Mouse (Mus musculus) frontal cortex, postnatal 10 days (tissue): ENCODE data around the gene Vps52.

Experiments used
- DNase-seq, 2 experiments: peaks; one replicate each; pipeline ENCODE4 v3.0.0; 2022; ENCODE audit warnings: low spot score in 2 of 2, mixed read lengths in 1 of 2

Gene Vps52

DNA sequence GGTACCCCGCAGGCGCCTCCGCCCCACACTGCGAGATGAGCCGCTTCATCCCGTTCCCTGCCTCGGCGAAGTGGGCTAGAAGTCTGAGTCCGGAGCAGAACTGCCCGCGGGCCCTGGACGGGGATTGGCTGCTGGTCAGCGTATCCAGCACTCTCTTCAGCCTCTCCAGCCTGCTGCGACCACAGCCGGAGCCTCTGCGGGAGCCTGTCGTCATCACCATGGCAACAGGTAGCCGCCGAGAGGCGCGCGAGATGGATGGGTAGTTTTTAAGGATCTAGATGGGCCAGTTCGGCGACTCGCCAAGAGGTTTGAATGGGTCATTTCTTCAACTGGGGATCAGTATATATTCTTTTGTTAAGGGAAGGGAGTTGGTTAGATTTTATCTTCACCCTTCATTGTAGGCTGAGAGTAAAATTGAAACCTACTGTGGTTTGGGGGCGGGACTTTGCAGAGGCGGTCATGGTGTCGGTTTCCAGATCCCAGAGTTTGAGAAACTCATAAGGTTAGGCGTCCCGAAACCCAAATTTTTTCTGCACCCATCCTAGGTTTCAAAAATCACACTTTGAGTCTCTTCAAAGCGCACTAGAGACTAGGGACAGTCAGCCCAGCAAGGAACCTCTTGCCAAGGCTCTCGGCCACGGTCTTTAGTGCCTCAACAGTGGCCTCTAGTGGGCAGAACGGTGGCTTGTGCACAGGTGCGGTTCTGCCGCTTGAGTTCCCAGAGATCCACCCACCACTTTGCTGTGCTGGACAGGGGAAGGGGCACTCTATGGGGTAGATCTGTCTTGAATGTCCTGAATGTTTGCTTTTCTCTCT is 35.1 kb upstream of the Vps52 start:
- peak; percentile 66 to 74 for DNase-seq

DNA sequence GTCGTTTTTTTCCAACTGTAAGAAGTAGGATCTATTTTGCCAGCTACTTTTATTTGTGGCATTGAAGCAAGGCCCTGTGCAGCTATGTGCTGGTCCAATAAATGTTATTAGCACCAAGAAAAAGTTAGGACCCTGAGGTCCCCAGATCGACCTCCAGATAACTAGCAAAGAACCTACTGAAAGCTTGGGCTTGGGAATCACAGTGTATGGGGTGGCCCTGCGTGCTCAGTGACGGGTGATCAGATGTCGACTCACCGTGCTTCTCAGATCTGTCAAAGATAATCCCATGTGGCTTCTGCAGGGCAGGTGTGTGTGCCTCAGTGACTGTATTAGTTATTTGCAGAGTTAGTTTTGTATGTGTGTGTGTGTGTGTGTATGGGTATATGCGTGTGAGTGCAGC is 34.3 kb upstream of the Vps52 start:
- no peak for DNase-seq

DNA sequence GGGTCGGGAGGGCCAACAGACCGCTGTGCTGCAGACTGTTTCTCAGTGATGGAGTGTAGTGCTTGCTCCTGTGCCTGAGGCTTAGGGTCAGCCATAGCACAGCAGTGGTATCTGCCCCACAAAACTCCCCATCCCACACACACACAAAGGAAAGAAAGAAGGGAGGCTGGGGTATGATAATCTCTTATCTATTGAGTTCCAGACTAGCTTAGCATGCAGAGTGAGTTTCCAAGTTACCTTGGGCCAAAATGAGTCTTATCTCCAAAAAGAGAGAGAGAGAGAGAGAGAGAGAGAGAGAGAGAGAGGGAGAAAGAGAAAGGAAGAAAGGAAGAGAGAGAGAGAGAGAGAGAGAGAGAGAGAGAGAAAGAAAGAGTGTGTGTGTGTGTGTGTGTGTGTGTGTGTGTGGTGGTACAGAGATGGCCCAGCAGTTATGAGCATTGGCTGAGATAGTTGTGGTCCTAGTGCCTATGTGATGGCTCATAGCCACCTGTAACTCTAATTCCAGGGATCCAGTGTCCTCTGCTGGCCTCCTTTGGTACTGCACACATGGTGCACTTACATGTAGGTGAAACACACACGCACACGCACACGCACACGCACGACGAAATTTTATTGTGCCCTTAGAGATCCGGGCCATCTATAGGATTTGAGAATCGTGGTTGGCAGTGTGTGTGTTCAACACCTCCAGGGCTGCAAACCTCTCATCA is 30.9 kb upstream of the Vps52 start:
- no peak for DNase-seq

DNA sequence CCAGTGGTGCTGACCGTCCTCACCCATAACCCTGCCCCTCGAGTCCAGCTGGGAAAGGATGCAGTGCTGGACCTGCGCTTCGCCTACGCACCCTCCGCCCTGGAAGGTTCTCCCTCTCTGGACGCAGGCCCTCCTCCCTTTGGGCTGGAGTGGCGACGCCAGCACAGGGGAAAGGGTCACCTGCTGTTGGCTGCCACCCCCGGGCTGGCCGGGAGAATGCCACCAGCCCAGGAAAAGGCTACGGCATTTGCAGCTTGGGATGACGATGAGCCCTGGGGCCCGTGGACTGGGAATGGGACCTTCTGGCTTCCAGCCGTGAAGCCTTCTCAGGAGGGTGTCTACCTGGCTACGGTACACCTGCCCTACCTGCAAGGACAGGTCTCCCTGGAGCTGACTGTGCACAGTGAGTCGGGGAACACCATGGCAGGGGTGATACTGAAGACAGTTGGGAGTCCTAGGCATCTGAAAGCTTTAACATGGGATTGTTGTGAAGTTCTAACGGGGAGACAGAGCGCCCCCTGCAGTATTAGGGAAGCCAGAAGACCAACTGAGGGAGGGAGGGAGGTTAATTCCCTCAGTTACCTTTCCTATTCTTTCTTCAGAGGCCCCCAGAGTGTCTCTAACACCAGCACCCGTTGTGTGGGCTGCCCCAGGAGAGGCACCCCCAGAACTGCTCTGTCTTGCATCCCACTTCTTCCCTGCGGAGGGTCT is 30.1 kb upstream of the Vps52 start:
- no peak for DNase-seq

DNA sequence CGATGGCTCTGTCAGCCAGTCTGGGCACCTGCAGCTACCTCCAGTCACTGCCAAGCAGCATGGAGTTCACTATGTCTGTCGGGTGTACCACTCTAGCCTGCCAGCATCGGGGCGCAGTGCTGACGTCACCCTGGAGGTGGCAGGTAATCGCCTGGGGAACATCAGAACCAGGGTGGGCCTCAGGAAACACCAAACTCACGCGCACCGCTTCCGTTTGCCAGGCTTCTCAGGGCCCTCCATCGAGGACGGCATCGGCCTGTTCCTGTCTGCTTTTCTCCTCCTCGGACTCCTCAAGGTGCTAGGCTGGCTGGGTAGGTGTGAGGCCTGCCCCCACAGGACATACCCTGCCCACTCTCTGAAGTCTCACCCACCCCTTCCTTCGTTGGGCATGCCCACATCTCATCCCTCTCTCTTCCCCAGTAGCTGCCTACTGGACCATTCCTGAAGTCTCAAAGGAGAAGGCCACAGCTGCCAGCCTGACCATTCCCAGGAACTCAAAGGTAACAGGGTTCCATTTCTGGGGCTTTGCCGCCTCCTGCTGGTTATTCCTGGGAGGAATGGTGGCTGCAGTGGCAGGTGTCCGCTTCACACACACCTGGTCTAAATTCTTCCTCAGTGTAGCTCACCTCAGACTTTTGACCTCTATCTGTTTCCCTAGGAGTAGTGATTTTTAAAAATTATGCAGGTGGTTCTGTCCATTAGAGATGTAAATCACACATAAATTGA is 29.2 kb upstream of the Vps52 start:
- no peak for DNase-seq

DNA sequence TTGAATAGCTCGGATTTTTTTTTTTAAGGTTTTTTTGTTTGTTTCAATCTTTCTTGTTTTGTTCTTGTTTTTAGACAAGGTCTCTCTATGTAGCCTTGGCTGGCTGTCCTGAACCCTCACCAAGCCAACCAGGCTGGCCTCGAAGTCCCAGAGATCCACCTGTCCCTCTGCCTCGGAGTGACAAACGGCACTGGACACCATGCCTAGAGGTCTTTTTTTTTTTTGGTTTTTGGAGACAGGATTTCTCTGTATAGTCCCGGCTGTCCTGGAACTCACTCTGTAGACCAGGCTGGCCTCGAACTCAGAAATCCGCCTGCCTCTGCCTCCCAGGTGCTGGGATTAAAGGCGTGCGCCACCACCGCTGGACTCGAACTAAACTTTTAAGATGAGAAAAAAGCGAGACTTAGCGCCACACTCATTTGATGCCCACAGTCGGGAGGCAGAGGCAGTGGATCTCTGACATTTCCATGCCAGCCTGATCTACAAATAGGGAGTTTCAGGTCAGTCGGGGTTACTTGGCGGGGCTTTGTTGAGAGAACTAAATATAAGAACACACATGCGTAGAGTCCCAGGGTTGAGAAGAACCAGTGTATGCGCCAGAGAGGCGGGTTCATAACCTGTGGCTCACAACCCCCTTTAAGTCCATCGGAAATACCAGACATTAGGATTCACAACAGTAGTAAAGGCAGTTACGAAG is 27.2 kb upstream of the Vps52 start:
- DNase-seq, result no peak

DNA sequence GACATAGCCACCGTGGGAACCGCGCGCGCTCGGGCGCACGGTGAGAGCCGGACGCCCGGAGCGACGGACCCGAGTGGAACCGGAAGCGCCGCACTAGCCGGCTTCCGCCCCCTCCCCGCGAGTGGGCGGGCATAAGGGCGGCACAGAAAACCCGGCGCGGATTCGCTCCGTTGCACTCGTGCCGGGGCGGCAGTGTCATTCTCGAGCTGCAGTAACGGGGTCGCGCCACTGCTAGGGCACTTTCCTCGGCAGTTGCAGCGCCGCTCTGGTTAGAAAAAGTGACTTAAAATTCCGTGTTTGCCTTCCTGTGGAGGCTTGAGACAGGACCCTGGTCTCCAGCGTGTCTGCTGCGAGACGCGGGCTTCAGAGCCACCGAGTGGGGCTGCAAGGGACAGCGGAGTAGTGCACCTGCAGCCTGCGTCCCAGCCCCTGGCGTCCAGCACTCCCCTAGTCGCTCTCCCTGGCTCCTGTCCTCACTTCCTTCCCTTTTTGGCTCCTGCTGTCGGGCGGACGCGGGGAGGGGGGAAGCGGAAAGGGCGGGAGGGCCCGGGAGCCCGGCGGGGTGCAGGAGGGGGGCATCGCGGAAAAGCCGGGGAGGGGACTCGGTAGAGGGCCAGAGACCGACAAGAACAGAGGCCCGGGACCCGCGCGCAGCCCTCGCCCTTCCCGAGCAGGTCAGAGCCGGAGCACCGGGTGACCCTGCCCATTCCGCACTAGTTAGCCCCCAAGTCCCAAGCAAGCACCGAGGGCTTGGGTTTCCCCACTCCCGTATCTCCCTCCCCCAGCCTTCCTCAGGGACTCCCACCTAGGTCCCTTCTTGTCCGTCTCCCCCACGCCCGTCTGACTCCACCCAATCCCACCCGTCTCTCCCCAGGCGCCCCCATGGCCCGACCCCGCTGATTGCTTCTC is 26.0 kb upstream of the Vps52 start, which contains the start of gene Rgl2:
Rgl2 (plus strand) TSS at position 173 of the 909 bp plus-strand sequence.
- DNase-seq, result peak; percentile 90 to 94

DNA sequence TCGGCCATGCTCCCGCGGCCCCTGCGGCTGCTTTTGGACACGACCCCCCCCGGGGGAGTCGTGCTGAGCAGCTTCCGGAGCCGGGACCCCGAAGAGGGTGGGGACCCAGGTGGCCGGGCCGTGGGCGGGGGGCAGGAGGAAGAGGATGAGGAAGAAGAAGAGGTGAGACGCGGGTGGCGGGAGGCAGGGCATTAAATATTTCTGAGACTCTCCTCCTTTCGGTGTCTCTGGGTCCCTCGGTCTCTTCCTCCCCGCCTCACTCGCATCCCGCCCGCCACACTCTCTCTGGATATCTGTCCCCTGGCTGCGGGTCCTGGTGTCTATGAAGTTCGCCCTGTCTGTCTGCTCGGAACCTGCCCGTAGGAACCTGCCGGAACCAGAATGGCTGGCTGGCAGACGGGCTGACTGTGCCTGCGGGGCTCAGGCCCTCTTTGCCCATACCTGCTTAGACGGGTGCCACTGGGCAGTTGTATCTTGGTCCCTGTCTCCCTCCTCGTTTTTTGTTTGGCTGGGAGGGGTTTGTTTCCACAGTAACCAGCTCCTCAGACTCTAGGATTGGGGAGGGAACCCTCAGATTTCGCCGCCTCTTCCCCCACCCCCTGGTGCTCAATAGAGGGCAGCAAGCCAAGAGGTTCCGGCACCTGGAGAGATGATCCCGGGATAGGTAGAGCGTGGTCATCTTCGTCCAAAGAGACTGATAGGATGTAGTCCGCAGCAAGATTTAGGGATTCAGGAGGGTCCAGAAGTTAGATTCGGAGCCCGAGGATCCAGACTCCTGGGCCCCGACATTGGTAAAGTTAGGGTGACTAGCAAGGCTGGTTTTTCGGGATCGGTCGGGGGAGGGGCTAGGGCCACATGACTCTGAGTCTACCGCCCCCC is 25.1 kb upstream of the Vps52 start:
- DNase-seq, result peak in 1 of 2 experiments; percentile 62

DNA sequence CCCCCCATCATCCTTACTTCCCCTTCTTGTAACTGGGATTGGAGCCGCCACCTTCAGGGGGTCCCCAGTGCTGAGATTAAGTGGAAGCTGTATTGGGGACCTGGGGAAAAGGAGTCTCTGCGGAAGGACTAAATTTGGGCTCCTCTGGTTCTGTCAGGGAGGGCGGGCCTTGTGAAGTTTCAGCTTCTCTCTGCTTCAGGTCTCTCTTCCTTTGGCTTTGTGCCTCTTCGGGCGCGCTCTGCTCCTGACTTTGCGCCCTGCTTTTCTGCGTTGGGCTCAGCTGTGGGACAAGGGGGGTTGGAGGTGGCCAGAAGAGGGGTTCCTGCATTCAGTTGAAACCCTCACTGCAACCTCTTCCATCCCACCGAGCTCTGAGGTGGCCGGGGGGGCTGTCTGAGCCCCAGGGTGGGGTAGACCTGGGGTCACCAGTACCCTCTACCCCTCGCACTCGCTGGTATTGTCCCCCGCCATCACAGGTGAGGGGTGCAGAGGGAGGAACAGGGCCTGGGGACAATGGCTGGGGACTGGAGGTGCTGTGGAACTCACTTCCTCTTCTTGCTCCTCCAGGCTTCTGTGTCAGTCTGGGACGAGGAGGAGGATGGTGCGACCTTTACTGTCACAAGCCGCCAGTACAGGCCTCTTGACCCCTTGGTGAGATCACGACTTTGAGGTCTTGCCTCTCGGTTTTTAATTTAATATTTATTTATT is 24.3 kb upstream of the Vps52 start:
- DNase-seq, result no peak

DNA sequence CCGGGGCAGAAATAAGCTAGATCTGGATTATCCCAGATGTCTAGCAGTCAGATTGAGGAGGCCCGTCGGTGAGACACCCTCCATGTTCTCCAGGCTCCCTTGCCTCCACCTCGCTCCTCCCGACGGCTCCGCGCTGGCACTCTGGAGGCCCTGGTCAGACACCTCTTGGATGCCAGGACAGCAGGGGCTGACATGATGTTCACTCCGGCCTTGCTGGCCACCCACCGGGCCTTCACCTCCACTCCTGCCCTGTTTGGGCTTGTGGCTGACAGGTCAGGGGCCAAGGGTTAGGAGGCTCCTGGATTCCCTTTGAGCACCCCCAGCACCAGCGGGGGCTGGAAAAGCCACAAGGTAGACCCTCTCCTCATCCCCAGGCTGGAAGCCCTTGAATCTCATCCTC is 23.7 kb upstream of the Vps52 start:
- DNase-seq, result peak in 1 of 2 experiments; percentile 13

DNA sequence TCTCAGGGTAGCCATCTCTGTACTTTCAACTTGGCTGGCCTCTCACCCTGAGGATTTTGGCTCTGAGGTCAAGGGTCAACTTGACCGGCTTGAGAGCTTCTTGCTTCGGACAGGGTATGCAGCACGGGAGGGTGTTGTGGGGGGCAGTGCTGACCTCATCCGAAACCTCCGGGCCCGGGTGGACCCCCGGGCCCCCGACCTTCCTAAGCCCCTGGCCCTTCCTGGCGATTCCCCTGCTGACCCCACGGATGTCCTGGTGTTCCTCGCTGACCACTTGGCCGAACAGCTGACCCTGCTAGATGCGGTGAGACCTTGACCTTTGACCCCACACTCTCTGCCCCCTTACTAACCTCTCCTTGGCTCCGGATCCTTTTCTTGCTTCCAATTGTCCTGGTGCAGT is 23.2 kb upstream of the Vps52 start:
- DNase-seq, result no peak

DNA sequence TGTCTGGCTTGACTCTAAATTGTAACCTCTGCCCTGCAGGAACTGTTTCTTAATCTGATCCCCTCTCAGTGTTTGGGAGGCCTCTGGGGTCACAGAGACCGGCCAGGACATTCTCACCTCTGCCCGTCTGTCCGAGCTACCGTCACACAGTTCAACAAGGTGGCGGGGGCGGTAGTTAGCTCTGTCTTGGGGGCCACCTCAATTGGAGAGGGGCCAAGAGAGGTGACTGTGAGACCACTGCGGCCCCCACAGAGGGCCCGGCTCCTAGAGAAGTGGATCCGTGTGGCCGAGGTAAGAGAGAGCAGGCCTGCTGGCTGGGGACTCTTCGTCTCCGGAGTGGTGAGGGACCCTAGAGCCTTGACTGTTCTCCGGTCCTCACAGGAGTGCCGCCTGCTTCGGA is 22.6 kb upstream of the Vps52 start:
- DNase-seq, result no peak

DNA sequence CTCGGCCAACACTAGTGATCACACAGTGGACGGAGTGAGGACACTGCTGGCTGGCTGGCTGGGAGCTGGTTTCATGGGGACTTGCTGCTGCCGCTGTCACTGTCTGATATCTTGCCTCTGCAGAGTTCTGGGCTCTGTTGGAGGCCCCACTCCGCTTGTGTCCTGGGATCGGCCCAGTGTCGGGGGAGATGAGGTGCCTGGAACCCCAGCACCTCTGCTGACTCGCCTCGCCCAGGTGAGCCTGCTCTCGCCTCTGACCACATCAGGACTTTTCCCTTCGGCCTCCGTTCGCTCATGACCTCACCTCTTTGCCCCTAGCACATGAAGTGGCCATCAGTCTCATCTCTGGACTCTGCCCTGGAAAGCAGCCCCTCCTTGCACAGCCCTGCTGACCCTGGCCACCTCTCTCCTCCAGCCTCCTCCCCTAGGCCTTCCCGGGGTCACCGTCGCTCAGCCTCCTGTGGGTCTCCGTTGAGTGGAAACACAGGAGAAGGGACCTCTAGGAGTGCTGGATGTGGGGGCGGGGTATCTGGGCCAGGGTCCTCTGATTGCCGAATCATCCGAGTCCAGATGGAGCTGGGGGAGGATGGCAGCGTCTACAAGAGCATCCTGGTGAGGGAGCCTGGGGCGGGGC is 20.1 kb upstream of the Vps52 start:
- no peak for DNase-seq

DNA sequence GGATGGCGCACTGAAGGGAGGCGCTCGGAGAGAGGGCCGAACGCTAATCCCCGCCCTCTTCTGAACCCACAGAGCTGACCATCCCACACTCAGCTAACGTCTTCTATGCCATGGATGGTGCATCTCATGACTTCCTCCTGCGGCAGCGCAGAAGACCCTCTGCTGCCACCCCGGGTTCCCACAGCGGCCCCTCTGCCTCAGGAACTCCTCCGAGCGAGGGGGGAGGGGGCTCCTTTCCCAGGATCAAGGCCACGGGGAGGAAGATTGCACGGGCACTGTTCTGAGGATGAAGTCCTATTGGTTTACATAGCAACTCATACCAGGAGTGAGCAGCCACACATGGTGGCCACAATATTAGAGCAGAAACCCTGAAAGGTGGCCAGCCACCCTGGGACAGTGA is 18.6 kb upstream of the Vps52 start:
- DNase-seq, result no peak

DNA sequence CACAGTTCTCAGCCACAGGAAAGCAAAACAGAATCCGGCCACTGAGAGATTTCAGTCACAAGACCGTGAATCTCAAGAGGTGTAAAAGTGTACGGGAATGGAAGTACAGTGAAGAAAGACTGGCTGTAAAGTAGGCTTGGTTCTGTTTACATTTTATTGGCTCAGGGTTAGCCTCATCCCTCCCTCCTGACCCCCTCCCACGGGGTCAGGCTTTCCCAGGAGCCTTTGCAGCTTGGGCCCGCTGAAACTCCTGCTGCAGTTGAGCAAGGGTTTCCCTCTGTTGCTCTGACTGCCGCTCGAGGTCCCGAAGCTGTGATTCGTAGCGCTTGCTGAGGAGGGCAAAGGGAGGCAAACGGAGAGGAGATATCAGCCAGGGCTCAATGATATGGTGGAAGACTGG is 16.8 kb upstream of the Vps52 start:
- no peak for DNase-seq

DNA sequence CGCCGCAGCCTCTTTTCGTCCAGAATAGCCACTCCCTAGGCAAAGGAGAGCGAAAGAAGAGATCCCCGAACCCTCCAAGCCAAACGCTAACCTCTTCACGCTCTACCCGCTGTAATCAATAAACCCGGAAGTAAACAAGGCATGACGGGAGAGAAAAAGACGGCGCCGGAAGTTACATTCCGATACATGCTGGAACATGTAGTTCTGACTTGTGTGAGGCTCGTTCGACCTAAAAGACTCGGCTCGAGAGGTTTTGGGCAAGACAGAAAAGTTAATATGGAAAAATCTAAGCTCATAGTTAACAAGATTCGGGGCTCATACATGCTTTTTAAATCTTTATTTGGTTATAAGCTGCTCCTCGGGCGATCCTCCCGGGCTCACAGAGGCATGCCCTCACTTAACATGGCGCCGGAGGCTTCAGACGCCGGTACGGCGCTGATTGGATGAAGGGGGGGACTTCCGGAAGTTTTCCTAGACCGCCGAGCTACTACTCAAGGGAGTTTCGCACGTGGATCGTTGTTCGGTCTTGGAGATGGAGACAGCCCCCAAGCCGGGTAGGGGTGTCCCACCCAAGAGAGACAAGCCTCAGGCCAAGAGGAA is 15.3 kb upstream of the Vps52 start, which contains the start of the genes Pfdn6 and Wdr46:
Pfdn6 (minus strand) TSS at position 138 of the 600 bp plus-strand sequence.
Wdr46 (plus strand) TSS at position 455 of the 600 bp plus-strand sequence.
- peak in 1 of 2 experiments; percentile 80 for DNase-seq

DNA sequence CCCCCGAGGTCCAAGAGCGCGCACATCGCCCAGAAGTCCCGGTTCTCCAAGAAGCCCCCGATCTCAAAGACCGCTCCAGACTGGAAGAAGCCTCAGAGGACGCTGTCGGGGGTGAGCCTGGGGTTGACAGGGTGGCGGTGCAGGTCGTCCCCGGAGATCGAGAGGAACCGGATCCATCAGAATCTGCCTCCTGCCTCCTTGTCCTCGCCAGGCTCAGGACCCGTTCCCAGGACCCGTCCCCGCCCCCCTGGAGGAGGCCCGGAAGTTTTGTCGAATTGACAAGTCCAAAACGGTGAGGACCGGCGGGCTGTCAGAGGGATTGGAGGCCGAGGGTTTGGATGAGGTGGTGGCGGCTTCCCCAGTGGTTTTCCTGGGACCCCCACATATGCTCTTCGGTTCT is 14.6 kb upstream of the Vps52 start:
- no peak for DNase-seq
